Mouse (Mus musculus) c-Kit-negative CD71-positive TER-119-positive erythroid progenitor cells, embryonic 14.5 days (primary cell): ENCODE data around the gene Prrc2a.

Experiments
- DNase-seq: peaks from one replicate; pipeline ENCODE4 v3.0.0-alpha.2; 2013; ENCODE audit warnings: low read depth, low spot score

Prrc2a gene

GRCm38 (mm10) chr17:35164568-35165450 lies at the start of gene Prrc2a:
Prrc2a (minus strand) TSS chr17:35164897.
- DNase-seq, result peak; percentile 95

GRCm38 (mm10) chr17:35213071-35213470 lies 48.4 kb upstream of the Prrc2a start:
- no peak for DNase-seq

- no peak for DNase-seq
Observed at GRCm38 (mm10) chr17:35210593-35210992, 45.9 kb upstream of the Prrc2a start.

GRCm38 (mm10) chr17:35209785-35210535 lies 45.3 kb upstream of the Prrc2a start:
- no peak for DNase-seq

- no peak for DNase-seq
Observed at GRCm38 (mm10) chr17:35205380-35205769, 40.7 kb upstream of the Prrc2a start.

- DNase-seq, result no peak
Observed at GRCm38 (mm10) chr17:35204494-35205379, 40.0 kb upstream of the Prrc2a start, which contains the start of gene Lta. Lta (minus strand) TSS chr17:35205351.

GRCm38 (mm10) chr17:35202442-35202841 lies 37.7 kb upstream of the Prrc2a start:
- DNase-seq, result no peak

GRCm38 (mm10) chr17:35201787-35202186 lies 37.1 kb upstream of the Prrc2a start, which contains the start of gene Tnf:
Tnf (minus strand) TSS chr17:35202007.
- no peak for DNase-seq

GRCm38 (mm10) chr17:35201128-35201527 lies 36.4 kb upstream of the Prrc2a start:
- DNase-seq, result no peak

GRCm38 (mm10) chr17:35200398-35200797 lies 35.7 kb upstream of the Prrc2a start:
- DNase-seq, result no peak

- no peak for DNase-seq
Observed at GRCm38 (mm10) chr17:35198946-35199345, 34.2 kb upstream of the Prrc2a start.

GRCm38 (mm10) chr17:35198029-35198428 lies 33.3 kb upstream of the Prrc2a start:
- no peak for DNase-seq

GRCm38 (mm10) chr17:35197126-35197525 lies 32.4 kb upstream of the Prrc2a start:
- DNase-seq, result no peak

- no peak for DNase-seq
Observed at GRCm38 (mm10) chr17:35196321-35196641, 31.6 kb upstream of the Prrc2a start.

GRCm38 (mm10) chr17:35195631-35196320 lies 31.1 kb upstream of the Prrc2a start:
- peak; percentile 19 for DNase-seq

- no peak for DNase-seq
Observed at GRCm38 (mm10) chr17:35194844-35195630, 30.3 kb upstream of the Prrc2a start.

- no peak for DNase-seq
Observed at GRCm38 (mm10) chr17:35193881-35194843, 29.5 kb upstream of the Prrc2a start, which contains the start of gene Ltb. Ltb (plus strand) TSS chr17:35194439.

GRCm38 (mm10) chr17:35192924-35193323 lies 28.2 kb upstream of the Prrc2a start:
- DNase-seq, result no peak

- no peak for DNase-seq
Observed at GRCm38 (mm10) chr17:35191723-35192122, 27.0 kb upstream of the Prrc2a start.
